Mouse (Mus musculus) gastrocnemius, postnatal 25 days (tissue): ENCODE measurements around the gene Ddx39b. TPM values are rescaled to one million over a fixed set of nuclear protein-coding genes. Genes with fewer than 3 reads are reported as not detected.

Experiments
- DNase-seq: peaks from one replicate; pipeline ENCODE4 v3.0.0; 2022
- total RNA-seq, 2 experiments: library from RNA; stranded (reverse); gene quantifications; 1 replicate in 1 of 2; 2 replicates in 1 of 2; pipeline ENCODE4 v1.2.3; 2021

The Ddx39b gene
- total RNA-seq, 2 experiments from 2014 or later, result 71.5 to 79.1 TPM

- DNase-seq, result no peak
These were observed 3.5 kb downstream of the Ddx39b start for GRCm38 (mm10) chr17:35244999-35245398.

GRCm38 (mm10) chr17:35245731-35246623 lies 4.4 kb downstream of the Ddx39b start:
- no peak for DNase-seq

GRCm38 (mm10) chr17:35247144-35247543 lies 5.6 kb downstream of the Ddx39b start:
- no peak for DNase-seq

- no peak for DNase-seq
These were observed 7.4 kb downstream of the Ddx39b start for GRCm38 (mm10) chr17:35248986-35249385.

DNA sequence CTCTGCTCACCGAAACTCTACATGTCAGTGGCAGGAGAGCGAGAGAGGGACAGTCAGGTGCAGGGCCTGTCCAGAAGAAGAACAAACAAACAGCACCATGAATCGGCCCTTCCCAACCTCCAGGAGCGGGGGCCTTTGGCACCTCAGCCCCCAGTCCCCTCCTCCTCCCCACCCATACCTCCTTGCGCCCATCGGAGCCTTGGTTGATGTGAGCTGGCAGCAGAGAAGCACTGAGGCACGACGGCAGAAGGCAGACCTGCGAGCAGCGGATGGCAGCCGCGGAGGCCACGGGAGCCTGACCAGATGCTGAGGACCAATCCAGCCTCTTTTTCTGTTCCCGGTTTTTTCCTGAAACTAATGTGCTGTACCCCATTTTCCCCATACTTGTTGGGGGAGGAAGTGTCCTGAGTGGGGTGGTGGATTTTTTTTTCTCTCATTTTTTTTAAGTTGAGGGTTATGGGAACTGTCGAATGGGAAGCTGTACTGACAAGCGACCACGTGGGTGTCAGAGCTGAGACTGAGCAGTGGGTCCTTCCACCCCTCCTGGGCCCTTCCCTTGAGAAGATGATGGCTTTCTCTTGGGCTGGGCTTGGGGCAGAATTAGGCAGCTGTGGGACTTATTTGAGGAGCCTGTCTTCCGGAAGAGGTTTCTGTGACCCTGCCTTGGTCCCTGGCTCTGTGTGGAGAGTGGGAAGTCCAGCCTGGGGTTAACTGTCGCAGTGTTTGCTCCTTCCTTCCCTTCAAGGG lies 8.1 kb downstream of the Ddx39b start:
- DNase-seq, result no peak

DNA sequence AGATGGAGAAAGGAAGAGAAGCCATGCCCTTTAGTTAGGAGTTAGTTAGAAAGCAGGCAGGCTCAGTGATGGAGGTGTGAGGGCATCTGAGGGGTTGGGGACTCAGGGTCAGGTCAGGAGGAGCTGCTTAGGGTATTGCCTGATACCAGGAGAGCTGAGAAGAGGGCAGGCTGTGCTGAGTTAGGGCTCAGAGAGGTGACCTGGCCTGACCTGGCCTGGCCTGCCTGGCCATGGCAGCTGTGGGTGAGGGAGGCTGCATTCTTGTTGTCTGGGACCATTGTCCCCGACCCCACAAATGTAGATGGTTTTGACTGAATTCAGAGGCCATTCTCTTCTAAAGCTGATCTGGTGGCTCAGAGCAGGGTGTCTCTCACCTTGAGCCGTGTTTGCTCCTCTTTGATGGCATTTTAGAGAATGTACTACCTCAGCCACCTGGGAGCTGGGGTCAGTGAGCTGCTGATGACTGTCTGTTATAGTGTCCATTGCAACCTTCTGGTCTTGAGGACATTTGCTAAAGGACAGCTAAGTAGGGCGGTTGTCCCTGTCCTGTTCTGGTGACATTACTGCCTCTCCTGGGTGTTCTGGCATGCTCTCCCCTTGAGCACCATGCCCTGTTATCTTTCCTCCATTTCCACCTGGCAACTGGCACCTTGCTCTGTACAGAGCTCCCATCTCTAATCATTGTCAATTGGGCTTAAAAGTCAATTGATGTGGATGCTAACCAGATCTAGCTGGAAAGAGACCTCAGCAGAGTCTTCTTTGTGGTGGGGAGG lies 9.0 kb downstream of the Ddx39b start:
- DNase-seq, result no peak

GRCm38 (mm10) chr17:35251162-35251719 lies 9.7 kb downstream of the Ddx39b start:
- DNase-seq, result no peak

DNA sequence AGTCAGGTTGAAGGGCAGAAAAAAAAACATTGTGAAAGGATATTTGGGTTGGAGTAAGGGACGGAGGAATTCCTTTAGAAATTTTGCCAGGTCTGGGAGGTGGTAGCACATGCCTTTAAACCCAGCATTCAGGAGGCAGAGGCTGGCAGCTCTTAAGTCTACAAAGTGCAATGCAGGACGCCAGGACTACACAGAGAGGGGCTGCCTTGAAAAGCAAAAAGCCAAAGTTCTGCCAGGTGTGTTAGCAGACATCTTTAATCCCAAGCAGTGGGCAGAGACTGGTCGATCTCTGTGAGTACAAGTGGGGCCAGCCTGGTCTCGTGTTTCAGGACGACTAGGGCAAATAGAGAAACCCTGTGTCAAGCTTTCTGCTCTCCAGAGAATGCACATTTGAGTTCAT lies 10.4 kb downstream of the Ddx39b start:
- no peak for DNase-seq

- DNase-seq, result no peak
These were observed 11.2 kb downstream of the Ddx39b start for GRCm38 (mm10) chr17:35252619-35253292.

- DNase-seq, result no peak
These were observed 11.9 kb downstream of the Ddx39b start for GRCm38 (mm10) chr17:35253293-35254093.

DNA sequence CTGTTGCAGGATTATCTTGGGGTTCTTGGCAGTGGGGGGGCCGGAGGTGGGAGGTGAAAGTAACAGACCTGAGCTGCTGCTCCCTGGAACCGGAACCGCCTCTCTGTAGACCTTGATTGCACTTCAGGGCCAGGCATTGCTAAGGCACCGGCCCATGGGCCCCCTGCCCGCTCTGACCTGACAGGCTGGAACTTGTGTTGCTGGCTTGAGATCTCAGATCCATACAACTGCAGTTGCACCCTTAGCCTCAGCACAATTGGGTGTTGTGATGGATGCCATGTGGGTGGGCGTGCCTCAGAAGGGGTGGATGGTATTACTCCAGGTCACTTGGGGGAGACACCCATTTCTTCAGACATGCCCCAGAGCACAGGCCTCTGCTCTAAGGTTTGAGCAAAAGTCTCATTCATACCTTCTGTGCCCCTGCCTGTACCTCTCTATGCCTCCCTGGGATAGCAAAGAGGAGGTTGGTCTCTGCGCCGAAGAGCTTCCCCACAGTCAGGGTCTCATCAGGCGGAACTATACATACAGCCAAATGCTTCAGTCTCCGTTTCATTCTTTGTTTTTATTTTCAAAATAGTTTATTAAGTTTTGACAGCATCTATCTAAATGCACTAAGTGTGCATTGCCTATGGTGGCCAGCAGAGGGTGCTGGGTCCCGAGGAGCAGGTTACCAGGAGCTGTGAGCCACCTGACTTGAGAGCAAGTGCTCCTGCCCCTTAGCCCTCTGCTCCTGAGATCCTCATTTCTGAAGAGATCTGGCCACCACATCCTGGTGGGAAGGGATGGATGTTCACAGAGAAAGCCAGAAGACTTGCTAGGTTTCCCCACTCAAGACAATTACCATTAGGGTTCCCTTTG lies 12.9 kb downstream of the Ddx39b start:
- DNase-seq, result no peak

- no peak for DNase-seq
These were observed 13.8 kb downstream of the Ddx39b start for GRCm38 (mm10) chr17:35255301-35255700.

DNA sequence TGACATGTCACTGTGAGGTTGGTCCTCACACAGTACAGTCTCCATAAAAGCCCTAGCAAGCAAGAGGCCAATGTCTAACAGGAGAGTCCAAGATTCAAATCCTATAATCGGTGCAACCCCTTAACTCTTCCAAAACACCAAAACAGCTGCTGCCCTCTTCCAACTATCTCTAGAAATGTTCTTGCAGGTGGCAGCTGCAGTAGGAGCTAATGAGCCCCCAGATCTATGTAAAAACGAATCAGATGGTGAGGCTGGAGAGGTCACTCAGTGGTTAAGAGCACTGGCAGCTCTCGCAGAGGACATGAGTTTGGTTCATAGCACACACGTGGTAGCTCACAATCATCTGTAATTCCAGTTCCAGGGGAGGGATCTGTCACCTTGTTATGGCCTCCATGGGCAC lies 14.2 kb downstream of the Ddx39b start:
- no peak for DNase-seq

DNA sequence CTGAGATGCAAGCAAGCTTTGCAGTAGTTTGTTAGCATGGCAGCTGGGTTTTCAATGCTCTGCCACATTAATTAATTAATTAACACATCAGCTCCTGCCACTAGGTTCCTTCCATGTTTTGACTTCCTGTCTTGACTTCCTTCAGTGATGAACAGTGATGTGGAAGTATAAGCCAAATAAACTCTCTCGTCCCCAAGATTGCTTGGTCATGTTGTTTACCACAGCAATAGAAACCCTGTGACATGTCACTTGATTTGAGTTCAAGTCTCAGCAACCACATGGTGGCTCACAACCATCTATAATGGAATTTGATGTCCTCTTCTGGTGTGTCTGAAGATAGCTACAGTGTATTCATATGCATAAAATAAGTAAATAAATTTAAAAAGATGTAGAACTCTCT lies 15.8 kb downstream of the Ddx39b start:
- DNase-seq, result no peak

- DNase-seq, result peak; percentile 89
These were observed 16.4 kb downstream of the Ddx39b start for GRCm38 (mm10) chr17:35257824-35258491.

DNA sequence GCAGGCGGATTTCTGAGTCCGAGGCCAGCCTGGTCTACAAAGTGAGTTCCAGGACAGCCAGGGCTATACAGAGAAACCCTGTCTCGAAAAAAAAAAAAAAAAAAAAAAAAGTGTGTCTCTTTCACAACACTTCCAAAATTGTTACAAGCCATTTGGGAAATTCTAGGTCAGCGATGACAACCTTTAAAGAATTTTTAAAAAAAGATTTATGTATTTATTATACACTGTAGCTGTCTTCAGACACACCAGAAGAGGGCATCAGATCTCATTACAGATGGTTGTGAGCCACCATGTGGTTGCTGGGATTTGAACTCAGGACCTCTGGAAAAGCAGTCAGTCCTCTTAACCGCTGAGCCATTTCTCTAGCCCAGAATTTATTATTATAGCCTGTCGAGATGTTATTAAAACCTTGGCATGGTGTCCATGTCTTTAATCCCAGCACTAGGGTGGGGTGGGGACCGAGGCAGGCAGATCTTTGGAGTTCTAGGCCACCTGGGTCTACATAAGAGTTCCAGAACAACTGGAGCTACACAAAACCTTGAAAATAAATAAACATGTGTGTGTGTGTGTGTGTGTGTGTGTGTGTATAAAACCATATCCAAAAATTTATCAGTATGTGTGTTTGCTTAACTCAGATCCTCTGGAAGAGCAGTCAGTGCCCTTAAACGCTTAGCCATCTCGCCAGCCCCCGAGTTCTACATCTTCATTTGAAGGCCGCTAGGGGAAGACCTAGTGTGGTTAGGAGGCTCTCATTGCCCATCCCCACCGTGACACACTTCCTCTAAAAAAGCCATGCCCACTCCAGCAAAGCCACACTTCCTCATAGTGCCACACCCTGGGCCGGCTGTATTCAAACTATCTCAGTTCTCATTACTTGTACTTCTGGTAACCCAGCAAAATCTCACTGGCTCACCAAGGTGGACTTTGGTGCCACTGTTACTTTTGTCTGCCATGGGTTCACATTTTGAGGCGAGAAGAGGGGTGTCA lies 17.2 kb downstream of the Ddx39b start:
- DNase-seq, result peak; percentile 45

GRCm38 (mm10) chr17:35259621-35260020 lies 18.1 kb downstream of the Ddx39b start:
- DNase-seq, result no peak

DNA sequence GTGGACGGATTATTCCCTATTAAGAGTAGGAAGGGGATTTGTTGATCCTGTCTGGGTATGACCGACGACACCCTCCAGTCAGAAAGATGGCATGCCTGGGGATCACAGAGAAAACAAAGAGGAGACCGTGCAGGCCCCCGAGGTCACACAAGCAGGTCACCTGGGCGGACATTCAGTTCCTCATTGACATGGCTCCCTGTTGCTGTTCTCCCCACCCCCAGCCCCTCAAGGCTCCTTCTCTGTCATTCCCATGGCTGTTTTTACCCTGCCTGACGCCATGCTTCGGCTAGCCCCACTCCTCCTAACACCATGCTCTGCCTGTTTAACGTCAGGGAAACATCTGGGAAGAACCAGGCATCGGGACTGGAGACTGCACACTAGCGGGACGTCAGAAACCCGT lies 20.1 kb downstream of the Ddx39b start:
- DNase-seq, result no peak
